Mouse (Mus musculus): ENCODE measurements around the gene AC153137.1. TPM values are rescaled to one million over a fixed set of nuclear protein-coding genes. Genes with fewer than 3 reads are reported as not detected.
A peak's percentile ranks its signal among the peaks of the same experiment; 100 is the strongest.

The AC153137.1 gene
- total and polyA plus RNA-seq, 2 experiments from 2014 or later, result not detected

GRCm38 (mm10) chr1:30938392-30938791 lies 39.4 kb downstream of the AC153137.1 start:
- DNase-seq (no peak), ATAC-seq (no peak)
- Histone ChIP-seq H3K27me3 (ENCODE audit: insufficient read depth, low read length) (no peaks in the 10 kb centered on the region), H3K9me3 (ENCODE audit: low read length) (no peaks in the 10 kb centered on the region), H3K4me3 (ENCODE audit: low read depth, low read length) (no peak overlapping the region), H3K27ac (ENCODE audit: low read depth, low read length) (no peak overlapping the region), H3K36me3 (ENCODE audit: insufficient read depth) (peaks cover 6% of the 10 kb centered on the region), H3K4me1 (ENCODE audit: insufficient read depth) (no peaks in the 10 kb centered on the region), H3K4me2 (ENCODE audit: low read depth) (no peak overlapping the region), H3K9ac (no peak overlapping the region)
- 76% methylated on average over 7 of the region's 7 CpGs for WGBS
- no peak for TF ChIP-seq CTCF (IDR thresholded peaks at IDR 0.05; ENCODE audit: low read depth)

GRCm38 (mm10) chr1:30937396-30937965 lies 40.3 kb downstream of the AC153137.1 start:
- DNase-seq, result no peak
- WGBS, result 70% methylated on average over 8 of the region's 8 CpGs

GRCm38 (mm10) chr1:30936488-30936887 lies 41.3 kb downstream of the AC153137.1 start:
- Histone ChIP-seq H3K36me3 (ENCODE audit: insufficient read depth) (peaks cover 6% of the 10 kb centered on the region), H3K27me3 (ENCODE audit: insufficient read depth, low read length) (no peaks in the 10 kb centered on the region), H3K9ac (no peak overlapping the region), H3K9me3 (ENCODE audit: low read length) (no peaks in the 10 kb centered on the region), H3K4me1 (ENCODE audit: insufficient read depth) (no peaks in the 10 kb centered on the region), H3K27ac (ENCODE audit: low read depth, low read length) (no peak overlapping the region), H3K4me3 (ENCODE audit: low read depth, low read length) (no peak overlapping the region), H3K4me2 (ENCODE audit: low read depth) (no peak overlapping the region)
- ATAC-seq (no peak), DNase-seq (no peak)
- 69% methylated on average over 2 of the region's 2 CpGs for WGBS
- no peak for TF ChIP-seq CTCF (IDR thresholded peaks at IDR 0.05; ENCODE audit: low read depth)

More at GRCm38 (mm10) chr1:30937396-30937965, 40.3 kb downstream of the AC153137.1 start:
- Histone ChIP-seq H3K9me3 (ENCODE audit: low read length) (no peaks in the 10 kb centered on the region), H3K9ac (no peak overlapping the region), H3K4me3 (ENCODE audit: low read depth, low read length) (no peak overlapping the region), H3K36me3 (ENCODE audit: insufficient read depth) (peaks cover 6% of the 10 kb centered on the region), H3K27me3 (ENCODE audit: insufficient read depth, low read length) (no peaks in the 10 kb centered on the region), H3K27ac (ENCODE audit: low read depth, low read length) (no peak overlapping the region), H3K4me2 (ENCODE audit: low read depth) (no peak overlapping the region), H3K4me1 (ENCODE audit: insufficient read depth) (no peaks in the 10 kb centered on the region)
- no peak for TF ChIP-seq CTCF (IDR thresholded peaks at IDR 0.05; ENCODE audit: low read depth)
- ATAC-seq, result no peak

- no peaks in the 10 kb centered on the region for H3K4me1 ChIP-seq (ENCODE audit: insufficient read depth)
- TF ChIP-seq CTCF (IDR thresholded peaks at IDR 0.05; ENCODE audit: low read depth), result peak; percentile 42
- H3K9ac ChIP-seq, result no peak overlapping the region
- H3K9me3 ChIP-seq (ENCODE audit: low read length), result no peaks in the 10 kb centered on the region
- H3K4me3 ChIP-seq (ENCODE audit: low read depth, low read length), result no peak overlapping the region
- ATAC-seq (no peak), DNase-seq (no peak)
- WGBS, result 76% methylated on average over 2 of the region's 2 CpGs
- no peak overlapping the region for H3K4me2 ChIP-seq (ENCODE audit: low read depth)
- H3K36me3 ChIP-seq (ENCODE audit: insufficient read depth), result no peaks in the 10 kb centered on the region
- H3K27me3 ChIP-seq (ENCODE audit: insufficient read depth, low read length), result no peaks in the 10 kb centered on the region
- no peak overlapping the region for H3K27ac ChIP-seq (ENCODE audit: low read depth, low read length)
These were observed 46.9 kb downstream of the AC153137.1 start for GRCm38 (mm10) chr1:30930823-30931222.

- H3K36me3 ChIP-seq (ENCODE audit: insufficient read depth), result no peaks in the 10 kb centered on the region
- no peaks in the 10 kb centered on the region for H3K9me3 ChIP-seq (ENCODE audit: low read length)
- WGBS, result 78% methylated on average over 2 of the region's 2 CpGs
- TF ChIP-seq CTCF (IDR thresholded peaks at IDR 0.05; ENCODE audit: low read depth), result no peak
- H3K9ac ChIP-seq, result no peak overlapping the region
- no peak overlapping the region for H3K4me3 ChIP-seq (ENCODE audit: low read depth, low read length)
- no peaks in the 10 kb centered on the region for H3K27me3 ChIP-seq (ENCODE audit: insufficient read depth, low read length)
- no peak overlapping the region for H3K4me2 ChIP-seq (ENCODE audit: low read depth)
- ATAC-seq (no peak), DNase-seq (no peak)
- H3K4me1 ChIP-seq (ENCODE audit: insufficient read depth), result no peaks in the 10 kb centered on the region
- no peak overlapping the region for H3K27ac ChIP-seq (ENCODE audit: low read depth, low read length)
These were observed 47.6 kb downstream of the AC153137.1 start for GRCm38 (mm10) chr1:30930194-30930593.

Other genes starting within 250 kb of the AC153137.1 start
- gene Phf3, start 104.0 kb downstream of the AC153137.1 start, total RNA-seq (2014; rRNA removed), result 68.3 and 101 TPM in 2 replicates
- 23.2 and 28.5 TPM in 2 replicates for gene Phf3, start 104.0 kb downstream of the AC153137.1 start, polyA plus RNA-seq (2015; fragmentation: Nextera tagmentation; extraction: Ambion mirVana)
- gene Lgsn, start 198.4 kb upstream of the AC153137.1 start, total RNA-seq (2014; rRNA removed), result not detected in 2 replicates
- gene Lgsn, start 198.4 kb upstream of the AC153137.1 start, polyA plus RNA-seq (2015; fragmentation: Nextera tagmentation; extraction: Ambion mirVana), result 0.10 TPM in 1 of 2 replicates, not detected in the other
- not detected in 2 replicates for gene 4931428L18Rik, start 244.7 kb upstream of the AC153137.1 start, total RNA-seq (2014; rRNA removed)
- gene 4931428L18Rik, start 244.7 kb upstream of the AC153137.1 start, polyA plus RNA-seq (2015; fragmentation: Nextera tagmentation; extraction: Ambion mirVana), result not detected in 2 replicates
- not detected in 2 replicates for gene Pih1d3, start 244.9 kb upstream of the AC153137.1 start, total RNA-seq (2014; rRNA removed)
- gene Pih1d3, start 244.9 kb upstream of the AC153137.1 start, polyA plus RNA-seq (2015; fragmentation: Nextera tagmentation; extraction: Ambion mirVana), result not detected in 2 replicates